Mouse (Mus musculus) erythroblast, embryonic 14.5 days (primary cell): Measurements from ENCODE around the gene Snd1.

Source experiments
- GATA1 ChIP-seq: IDR thresholded peaks from 2 replicates; pipeline ENCODE4 v1.6.1; 2012; ENCODE audit warnings: low read length, inconsistent platforms, mixed read lengths
- TAL1 ChIP-seq: IDR thresholded peaks from 3 replicates; pipeline ENCODE4 v1.6.1; 2012; ENCODE audit warnings: low read length, inconsistent platforms, mixed read lengths

DNA sequence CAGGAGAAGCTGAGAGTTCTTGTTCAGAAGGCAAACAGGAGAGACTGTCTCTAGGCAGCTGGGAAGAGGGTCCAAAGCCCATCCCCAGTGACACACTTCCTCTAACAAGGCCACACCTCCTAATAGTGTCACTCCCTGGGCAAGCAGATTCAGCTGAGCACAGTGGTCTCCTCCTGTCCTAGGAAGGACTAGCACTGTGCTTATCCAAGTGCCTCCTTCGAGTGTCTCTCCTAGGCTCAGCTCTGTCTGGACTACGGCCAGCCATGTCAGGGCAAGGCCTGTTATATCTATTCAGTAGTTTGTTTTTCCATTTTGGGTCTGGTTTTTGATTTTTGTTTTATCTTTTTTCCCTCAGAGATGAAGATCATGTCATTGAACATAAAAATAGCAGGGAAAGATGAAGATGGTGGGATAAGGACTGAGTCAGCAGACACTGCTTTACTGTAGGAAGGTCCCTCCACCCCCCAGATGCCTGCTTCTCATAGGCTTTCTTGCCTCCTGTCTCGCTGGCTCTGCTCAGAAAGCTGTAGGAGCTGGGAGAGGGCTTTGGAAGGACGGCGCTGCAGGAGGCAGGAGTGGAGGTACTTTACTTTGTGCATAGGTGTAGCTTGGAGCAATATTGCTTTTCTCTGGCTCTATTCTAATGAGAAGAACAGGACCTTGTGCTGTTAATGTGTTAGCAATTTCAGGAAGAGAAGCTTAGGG lies 86.5 kb downstream of the Snd1 start:
- TF ChIP-seq TAL1 = no peak
- TF ChIP-seq GATA1 = no peak
